Mouse (Mus musculus) forebrain, embryonic 16.5 days (tissue): ENCODE results near the gene Olfr17. TPM values are rescaled to one million over a fixed set of nuclear protein-coding genes. Genes with fewer than 3 reads are reported as not detected.
"Not testable (repeated sequence)": the region's sequence is repeated elsewhere in the genome, so short reads cannot be mapped to it uniquely, and the experiment has no call there.

ENCODE experiments used
- ATAC-seq: fragments of 200-750 bp; cut with Nextera tagmentation; 2 replicates; pipeline ENCODE4 v1.8.0; 2017; ENCODE audit warnings: mild to moderate bottlenecking, moderate library complexity
- H3K27ac ChIP-seq: fragments of 300-500 bp; sonication (generic); 2 replicates; pipeline ENCODE4 v1.5.1; 2014; ENCODE audit warnings: low read length, control low read depth
- H3K27me3 ChIP-seq: fragments of 300-500 bp; sonication (generic); replicated peaks from 2 replicates; pipeline ENCODE4 v1.6.1; 2014; ENCODE audit warnings: low read length; ENCODE audit not compliant: control insufficient read depth, insufficient read depth
- H3K36me3 ChIP-seq: fragments of 300-500 bp; sonication (generic); 2 replicates; pipeline ENCODE4 v1.6.1; 2014; ENCODE audit not compliant: control insufficient read depth, insufficient read depth
- H3K4me1 ChIP-seq: fragments of 300-500 bp; sonication (generic); replicated peaks from 2 replicates; pipeline ENCODE4 v1.6.1; 2014; ENCODE audit warnings: low read length; ENCODE audit not compliant: control insufficient read depth, insufficient read depth
- H3K4me2 ChIP-seq: fragments of 300-500 bp; sonication (generic); 2 replicates; pipeline ENCODE4 v1.6.1; 2014; ENCODE audit warnings: mild to moderate bottlenecking, low read length, control low read depth
- H3K4me3 ChIP-seq: fragments of 300-500 bp; sonication (generic); replicated peaks from 2 replicates; pipeline ENCODE4 v1.5.1; 2014; ENCODE audit warnings: mild to moderate bottlenecking, low read length, control low read depth
- H3K9ac ChIP-seq: fragments of 300-500 bp; sonication (generic); replicated peaks from 2 replicates; pipeline ENCODE4 v1.6.1; 2014; ENCODE audit warnings: low read depth, low read length, control low read depth
- H3K9me3 ChIP-seq: fragments of 300-500 bp; sonication (generic); 2 replicates; pipeline ENCODE4 v1.6.1; 2016; ENCODE audit warnings: low read length; ENCODE audit not compliant: control insufficient read depth
- WGBS: fragments of 180-500 bp; shearing (Covaris S2); extraction: QIAGEN DNeasy Blood & Tissue Kit; methylation state at CpG from one replicate; pipeline ENCODE4 v1.1.7; 2014; 5-methylcytosine and 5-hydroxymethylcytosine counted together
- polyA plus RNA-seq: library from polyadenylated mRNA; unstranded; fragments of >200 nt; fragmentation: Nextera tagmentation; extraction: Ambion mirVana; gene quantifications from 2 replicates; pipeline ENCODE4 v1.2.1, GENCODE M21; 2015

Olfr17 gene
- not detected in 2 replicates for polyA plus RNA-seq

- WGBS: 56% methylated on average over 1 of the region's 1 CpGs
- no peak for ATAC-seq
Observed at GRCm38 (mm10) chr7:107092920-107093319, at the start of gene Olfr17. Gene Olfr17 (plus strand): TSS chr7:107093220.

GRCm38 (mm10) chr7:107044407-107044806 lies 48.6 kb upstream of the Olfr17 start:
- 93% methylated on average over 1 of the region's 1 CpGs for WGBS
- ATAC-seq: no peak

More at GRCm38 (mm10) chr7:107092920-107093319, at the start of gene Olfr17:
- Histone ChIP-seq H3K9me3 (no peaks in the 10 kb centered on the region), H3K27ac (no peak within 1 kb of the TSS), H3K4me2 (no peak within 1 kb of the TSS), H3K27me3 (no peaks in the 10 kb centered on the region), H3K4me1 (no peaks in the 10 kb centered on the region), H3K4me3 (no peak within 1 kb of the TSS), H3K9ac (no peak within 1 kb of the TSS), H3K36me3 (no peaks in the 10 kb centered on the region)

GRCm38 (mm10) chr7:107045833-107046232 lies 47.2 kb upstream of the Olfr17 start:
- Histone ChIP-seq H3K9ac (no peak overlapping the region), H3K27ac (no peak overlapping the region), H3K4me3 (no peak overlapping the region), H3K4me2 (no peak overlapping the region), H3K4me1 (no peaks in the 10 kb centered on the region), H3K27me3 (no peaks in the 10 kb centered on the region), H3K36me3 (no peaks in the 10 kb centered on the region), H3K9me3 (no peaks in the 10 kb centered on the region)
- WGBS: 5% methylated on average over 5 of the region's 5 CpGs
- peak; percentile 40; the same call in 1 of the 2 replicates for ATAC-seq

More at GRCm38 (mm10) chr7:107044407-107044806, 48.6 kb upstream of the Olfr17 start:
- no peak overlapping the region for H3K4me3 ChIP-seq
- no peak overlapping the region for H3K9ac ChIP-seq
- H3K4me1 ChIP-seq: no peaks in the 10 kb centered on the region
- no peaks in the 10 kb centered on the region for H3K27me3 ChIP-seq
- H3K27ac ChIP-seq: no peak overlapping the region
- H3K36me3 ChIP-seq: no peaks in the 10 kb centered on the region
- H3K4me2 ChIP-seq: no peak overlapping the region
- no peaks in the 10 kb centered on the region for H3K9me3 ChIP-seq

- WGBS: 27% methylated on average over 3 of the region's 3 CpGs
- no peak overlapping the region for H3K4me2 ChIP-seq
- no peak for ATAC-seq
Observed at GRCm38 (mm10) chr7:107047578-107047977, 45.4 kb upstream of the Olfr17 start.

GRCm38 (mm10) chr7:107070681-107071080 lies 22.3 kb upstream of the Olfr17 start, which contains the start of gene Olfr714:
Gene Olfr714 (plus strand): TSS chr7:107070981.
- Histone ChIP-seq H3K9me3 (peaks cover 2% of the 10 kb centered on the region; the same call in 1 of the 2 replicates), H3K27ac (no peak within 1 kb of the TSS), H3K4me1 (no peaks in the 10 kb centered on the region), H3K36me3 (no peaks in the 10 kb centered on the region), H3K4me3 (no peak within 1 kb of the TSS), H3K9ac (no peak within 1 kb of the TSS), H3K27me3 (no peaks in the 10 kb centered on the region), H3K4me2 (no peak within 1 kb of the TSS)
- WGBS: 89% methylated on average over 2 of the region's 2 CpGs
- ATAC-seq: no peak

More at GRCm38 (mm10) chr7:107047578-107047977, 45.4 kb upstream of the Olfr17 start:
- H3K4me3 ChIP-seq: no peak overlapping the region
- no peaks in the 10 kb centered on the region for H3K36me3 ChIP-seq
- no peaks in the 10 kb centered on the region for H3K4me1 ChIP-seq
- no peaks in the 10 kb centered on the region for H3K27me3 ChIP-seq
- H3K9ac ChIP-seq: no peak overlapping the region
- H3K9me3 ChIP-seq: no peaks in the 10 kb centered on the region
- H3K27ac ChIP-seq: no peak overlapping the region

- not testable (repeated sequence) for H3K27ac ChIP-seq, H3K4me1 ChIP-seq, H3K27me3 ChIP-seq, ATAC-seq, H3K9ac ChIP-seq, H3K36me3 ChIP-seq, H3K9me3 ChIP-seq, H3K4me3 ChIP-seq, H3K4me2 ChIP-seq
- 94% methylated on average over 1 of the region's 2 CpGs for WGBS
Observed at GRCm38 (mm10) chr7:107110269-107110668, 17.2 kb downstream of the Olfr17 start, which contains the start of gene Olfr715b. Gene Olfr715b (minus strand): TSS chr7:107110369.

GRCm38 (mm10) chr7:107130983-107131382 lies 38.0 kb downstream of the Olfr17 start, which contains the start of gene Olfr715:
Gene Olfr715 (minus strand): TSS chr7:107131083.
- H3K4me3 ChIP-seq, H3K4me1 ChIP-seq, H3K4me2 ChIP-seq, H3K9me3 ChIP-seq, H3K27ac ChIP-seq, H3K27me3 ChIP-seq, H3K36me3 ChIP-seq, ATAC-seq, H3K9ac ChIP-seq: not testable (repeated sequence)
- 60% methylated on average over 1 of the region's 3 CpGs for WGBS

GRCm38 (mm10) chr7:107138027-107138426 lies 45.0 kb downstream of the Olfr17 start, which contains the start of gene Olfr716:
Gene Olfr716 (plus strand): TSS chr7:107138327.
- H3K27ac ChIP-seq, H3K9me3 ChIP-seq, H3K9ac ChIP-seq, ATAC-seq, H3K36me3 ChIP-seq, H3K27me3 ChIP-seq, H3K4me3 ChIP-seq, H3K4me1 ChIP-seq, H3K4me2 ChIP-seq: not testable (repeated sequence)
- 76% methylated on average over 2 of the region's 2 CpGs for WGBS
